Mouse (Mus musculus): ENCODE data around the gene Prss8. TPM values are rescaled to one million over a fixed set of nuclear protein-coding genes. Genes with fewer than 3 reads are reported as not detected.

Gene Prss8
- total and polyA plus RNA-seq, 3 experiments: 0.12 to 0.21 TPM; not detected in 1

GRCm38 (mm10) chr7:127921516-127921915 is 8.4 kb downstream of the Prss8 start:
- H3K4me3 ChIP-seq (ENCODE audit: control insufficient read depth in 1 of 2, insufficient read depth in 1 of 2, low read depth in 2 of 2, low read length in 2 of 2): no peak overlapping the region
- no peaks in the 10 kb centered on the region for H3K9me3 ChIP-seq (replicated peaks; ENCODE audit: insufficient read depth, low read length)
- H3K27me3 ChIP-seq (ENCODE audit: control insufficient read depth in 1 of 2, insufficient read depth in 2 of 2, low read length in 2 of 2): no peaks in the 10 kb centered on the region
- TF ChIP-seq GABPA (IDR thresholded peaks at IDR 0.05; ENCODE audit: low read depth, low read length): no peak
- TF ChIP-seq CTCF (IDR thresholded peaks at IDR 0.05 in 2 of 3, conservative IDR thresholded peaks at IDR 0.05 in 1 of 3; ENCODE audit: control insufficient read depth in 1 of 3, insufficient read depth in 1 of 3, low read depth in 2 of 3, low read length in 3 of 3, poor library complexity in 1 of 3, severe bottlenecking in 1 of 3): peak; percentile 53 to 71 (median 62)
- no peak for TF ChIP-seq USF2 (IDR thresholded peaks at IDR 0.05; ENCODE audit: borderline replicate concordance in 1 of 2, insufficient read depth in 1 of 2, low read depth in 1 of 2, low read length in 2 of 2)
- TF ChIP-seq RAD21 (IDR thresholded peaks at IDR 0.05; ENCODE audit: low read depth, low read length): peak; percentile 12
- no peak for TF ChIP-seq ELF1 (IDR thresholded peaks at IDR 0.05; ENCODE audit: low read depth, low read length)
- no peak for TF ChIP-seq MAFK (IDR thresholded peaks at IDR 0.05; ENCODE audit: borderline replicate concordance, low read depth, low read length)
- no peak for TF ChIP-seq TAL1 (IDR thresholded peaks at IDR 0.05; ENCODE audit: low read length)
- no peak for TF ChIP-seq E2F4 (IDR thresholded peaks at IDR 0.05; ENCODE audit: borderline replicate concordance, low read depth, low read length)
- TF ChIP-seq ZKSCAN1 (IDR thresholded peaks at IDR 0.05; ENCODE audit: low read depth, low read length): no peak
- TF ChIP-seq RCOR1 (IDR thresholded peaks at IDR 0.05; ENCODE audit: low read depth, low read length): no peak
- TF ChIP-seq SMC3 (IDR thresholded peaks at IDR 0.05; ENCODE audit: low read depth, low read length): peak; percentile 38
- H3K9ac ChIP-seq (ENCODE audit: control insufficient read depth, low read depth, low read length, poor library complexity, severe bottlenecking): no peak overlapping the region
- peaks cover 2 to 13% of the 10 kb centered on the region in 2 experiments for H3K36me3 ChIP-seq (ENCODE audit: control insufficient read depth in 1 of 2, insufficient read depth in 2 of 2, low read length in 2 of 2)
- no peak overlapping the region for H3K27ac ChIP-seq (ENCODE audit: control insufficient read depth, low read depth, low read length)
- DNase-seq (ENCODE audit: low read depth, low spot score): peak; percentile 59
- H3K79me2 ChIP-seq (ENCODE audit: control insufficient read depth, insufficient read depth, low read length, poor library complexity): no peaks in the 10 kb centered on the region
- peaks cover 0 to 11% of the 10 kb centered on the region in 2 experiments; a peak in 2 of 4 replicates for H3K4me1 ChIP-seq (ENCODE audit: control insufficient read depth in 1 of 2, insufficient read depth in 2 of 2, low read length in 2 of 2)

- Histone ChIP-seq H3K27me3 (ENCODE audit: control insufficient read depth in 1 of 2, insufficient read depth in 2 of 2, low read length in 2 of 2) (no peaks in the 10 kb centered on the region), H3K36me3 (ENCODE audit: control insufficient read depth in 1 of 2, insufficient read depth in 2 of 2, low read length in 2 of 2) (peaks cover 2 to 13% of the 10 kb centered on the region in 2 experiments; a peak in 3 of 4 replicates), H3K27ac (ENCODE audit: control insufficient read depth, low read depth, low read length) (no peak overlapping the region), H3K9me3 (replicated peaks; ENCODE audit: insufficient read depth, low read length) (no peaks in the 10 kb centered on the region), H3K4me1 (ENCODE audit: control insufficient read depth in 1 of 2, insufficient read depth in 2 of 2, low read length in 2 of 2) (peaks cover 0 to 11% of the 10 kb centered on the region in 2 experiments; a peak in 2 of 4 replicates), H3K79me2 (ENCODE audit: control insufficient read depth, insufficient read depth, low read length, poor library complexity) (no peaks in the 10 kb centered on the region), H3K9ac (ENCODE audit: control insufficient read depth, low read depth, low read length, poor library complexity, severe bottlenecking) (no peak overlapping the region), H3K4me3 (ENCODE audit: control insufficient read depth in 1 of 2, insufficient read depth in 1 of 2, low read depth in 2 of 2, low read length in 2 of 2) (no peak overlapping the region)
- TF ChIP-seq POLR2AphosphoS2 (IDR thresholded peaks at IDR 0.05; ENCODE audit: low read length): no peak
- peak; percentile 15 for TF ChIP-seq RAD21 (IDR thresholded peaks at IDR 0.05; ENCODE audit: low read depth, low read length)
- peak; percentile 58 for TF ChIP-seq GATA1 (IDR thresholded peaks at IDR 0.05; ENCODE audit: low read depth, low read length)
- no peak for TF ChIP-seq TBP (IDR thresholded peaks at IDR 0.05; ENCODE audit: low read depth, low read length)
- peak; percentile 50 to 69 (median 56); a peak in 5 of 6 replicates for TF ChIP-seq CTCF (IDR thresholded peaks at IDR 0.05 in 2 of 3, conservative IDR thresholded peaks at IDR 0.05 in 1 of 3; ENCODE audit: control insufficient read depth in 1 of 3, insufficient read depth in 1 of 3, low read depth in 2 of 3, low read length in 3 of 3, poor library complexity in 1 of 3, severe bottlenecking in 1 of 3)
- TF ChIP-seq POLR2A (IDR thresholded peaks at IDR 0.05; ENCODE audit: control insufficient read depth in 1 of 2, insufficient read depth in 1 of 2, low read depth in 1 of 2, low read length in 2 of 2, poor library complexity in 1 of 2): no peak
- DNase-seq (ENCODE audit: low read depth, low spot score): peak; percentile 54
Measured at GRCm38 (mm10) chr7:127919290-127919689, 10.6 kb downstream of the Prss8 start.
